Mouse (Mus musculus): ENCODE data around the gene Sumo3.

Sumo3 gene

GRCm38 (mm10) chr10:77605908-77606826 is at the start of gene Sumo3, which contains the start of gene Gm49325:
TSS of gene Sumo3 (plus strand) at chr10:77606097.
TSS of gene Gm49325 (plus strand) at chr10:77606197.
- peak; percentile 98 for DNase-seq (ENCODE audit: low spot score)

GRCm38 (mm10) chr10:77556631-77557030 is 49.3 kb upstream of the Sumo3 start:
- DNase-seq (ENCODE audit: low spot score), result no peak

GRCm38 (mm10) chr10:77557641-77558040 is 48.3 kb upstream of the Sumo3 start:
- DNase-seq (ENCODE audit: low spot score), result no peak

- no peak for DNase-seq (ENCODE audit: low spot score)
These were observed 45.8 kb upstream of the Sumo3 start for GRCm38 (mm10) chr10:77560090-77560489.

GRCm38 (mm10) chr10:77560830-77561229 is 45.1 kb upstream of the Sumo3 start:
- no peak for DNase-seq (ENCODE audit: low spot score)

GRCm38 (mm10) chr10:77561508-77561907 is 44.4 kb upstream of the Sumo3 start:
- no peak for DNase-seq (ENCODE audit: low spot score)

- DNase-seq (ENCODE audit: low spot score), result no peak
These were observed 40.9 kb upstream of the Sumo3 start for GRCm38 (mm10) chr10:77565005-77565404.

GRCm38 (mm10) chr10:77566651-77567050 is 39.2 kb upstream of the Sumo3 start:
- peak; percentile 79 for DNase-seq (ENCODE audit: low spot score)

GRCm38 (mm10) chr10:77569481-77569880 is 36.4 kb upstream of the Sumo3 start:
- DNase-seq (ENCODE audit: low spot score), result no peak

GRCm38 (mm10) chr10:77569973-77570658 is 35.8 kb upstream of the Sumo3 start:
- DNase-seq (ENCODE audit: low spot score), result no peak

- no peak for DNase-seq (ENCODE audit: low spot score)
These were observed 33.7 kb upstream of the Sumo3 start for GRCm38 (mm10) chr10:77572225-77572624.

GRCm38 (mm10) chr10:77573162-77573561 is 32.7 kb upstream of the Sumo3 start:
- no peak for DNase-seq (ENCODE audit: low spot score)

- DNase-seq (ENCODE audit: low spot score), result no peak
These were observed 25.6 kb upstream of the Sumo3 start for GRCm38 (mm10) chr10:77580027-77580920.

- no peak for DNase-seq (ENCODE audit: low spot score)
These were observed 24.9 kb upstream of the Sumo3 start for GRCm38 (mm10) chr10:77581023-77581407.

- peak; percentile 97 for DNase-seq (ENCODE audit: low spot score)
These were observed 24.3 kb upstream of the Sumo3 start, which contains the start of gene Pttg1ip for GRCm38 (mm10) chr10:77581408-77582284. TSS of gene Pttg1ip (plus strand) at chr10:77581720.

GRCm38 (mm10) chr10:77582285-77582618 is 23.6 kb upstream of the Sumo3 start:
- no peak for DNase-seq (ENCODE audit: low spot score)

- no peak for DNase-seq (ENCODE audit: low spot score)
These were observed 22.0 kb upstream of the Sumo3 start for GRCm38 (mm10) chr10:77583795-77584422.

- DNase-seq (ENCODE audit: low spot score), result no peak
These were observed 19.3 kb upstream of the Sumo3 start for GRCm38 (mm10) chr10:77586637-77587036.

GRCm38 (mm10) chr10:77587091-77587775 is 18.7 kb upstream of the Sumo3 start:
- no peak for DNase-seq (ENCODE audit: low spot score)

GRCm38 (mm10) chr10:77588036-77588435 is 17.9 kb upstream of the Sumo3 start:
- DNase-seq (ENCODE audit: low spot score), result no peak

Measured in ovary, postnatal 36 days (tissue).